Mouse (Mus musculus) left cerebral cortex, adult 8-10 months (tissue): ENCODE measurements around the gene Arhgef2. TPM values are rescaled to one million over a fixed set of nuclear protein-coding genes. Genes with fewer than 3 reads are reported as not detected.
"Not testable (repeated sequence)": the region's sequence is repeated elsewhere in the genome, so short reads cannot be mapped to it uniquely, and the experiment has no call there.

ENCODE experiments used
- DNase-seq, 2 experiments: peaks; one replicate each; pipeline ENCODE4 v3.0.0; 2022; ENCODE audit warnings: low spot score in 2 of 2
- total RNA-seq, 4 experiments: library from RNA; stranded (reverse); gene quantifications; 2 replicates each; pipeline ENCODE4 v1.2.4; 2022

Arhgef2 gene
- total RNA-seq, result 100 to 1,000 TPM; 228 to 247 (median 232) TPM

- DNase-seq, result not testable (repeated sequence)
These were observed at the start of gene Arhgef2 for GRCm38 (mm10) chr3:88605666-88606065. Gene Arhgef2 (plus strand): TSS chr3:88605966.

- no peak for DNase-seq
These were observed 49.1 kb upstream of the Arhgef2 start for GRCm38 (mm10) chr3:88556616-88557015.

GRCm38 (mm10) chr3:88559596-88559995, 46.2 kb upstream of the Arhgef2 start:
- no peak for DNase-seq

- DNase-seq, result no peak
These were observed 43.8 kb upstream of the Arhgef2 start for GRCm38 (mm10) chr3:88561989-88562388.

GRCm38 (mm10) chr3:88563442-88563841, 42.3 kb upstream of the Arhgef2 start:
- no peak for DNase-seq

GRCm38 (mm10) chr3:88563966-88564365, 41.8 kb upstream of the Arhgef2 start:
- DNase-seq, result no peak

- no peak for DNase-seq
These were observed 39.6 kb upstream of the Arhgef2 start for GRCm38 (mm10) chr3:88566116-88566515.

GRCm38 (mm10) chr3:88566536-88567061, 39.2 kb upstream of the Arhgef2 start:
- no peak for DNase-seq

GRCm38 (mm10) chr3:88567892-88568291, 37.9 kb upstream of the Arhgef2 start:
- no peak for DNase-seq

- no peak for DNase-seq
These were observed 37.2 kb upstream of the Arhgef2 start for GRCm38 (mm10) chr3:88568615-88569014.

- DNase-seq, result no peak
These were observed 36.7 kb upstream of the Arhgef2 start for GRCm38 (mm10) chr3:88569093-88569492.

GRCm38 (mm10) chr3:88569694-88570093, 36.1 kb upstream of the Arhgef2 start:
- no peak for DNase-seq

- DNase-seq, result no peak
These were observed 35.4 kb upstream of the Arhgef2 start for GRCm38 (mm10) chr3:88570341-88570740.

GRCm38 (mm10) chr3:88571856-88572255, 33.9 kb upstream of the Arhgef2 start:
- no peak for DNase-seq

- DNase-seq, result no peak
These were observed 32.9 kb upstream of the Arhgef2 start for GRCm38 (mm10) chr3:88572835-88573234.

GRCm38 (mm10) chr3:88573810-88574209, 32.0 kb upstream of the Arhgef2 start:
- no peak for DNase-seq

GRCm38 (mm10) chr3:88575540-88575939, 30.2 kb upstream of the Arhgef2 start, which contains the start of gene Ssr2:
Gene Ssr2 (plus strand): TSS chr3:88575876.
- no peak for DNase-seq

- not testable (repeated sequence) for DNase-seq
These were observed 27.9 kb upstream of the Arhgef2 start for GRCm38 (mm10) chr3:88577846-88578245.

GRCm38 (mm10) chr3:88578498-88579424, 27.0 kb upstream of the Arhgef2 start:
- DNase-seq, result no peak

- peak; percentile 66 to 79 for DNase-seq
These were observed 26.2 kb upstream of the Arhgef2 start for GRCm38 (mm10) chr3:88579454-88580117.

GRCm38 (mm10) chr3:88585769-88586168, 20.0 kb upstream of the Arhgef2 start:
- DNase-seq, result no peak

- DNase-seq, result no peak
These were observed 19.1 kb upstream of the Arhgef2 start for GRCm38 (mm10) chr3:88586640-88587039.
